7 mouse cellular contexts compared by ENCODE assay signal in genomic region chr4:155891551-155892001, GRCm38 (mm10). TPM values are rescaled to one million over a fixed set of nuclear protein-coding genes. Genes with fewer than 3 reads are reported as not detected.
DNase-seq lines count a peak whose midpoint lies in the region; ATAC-seq and TF ChIP-seq lines count a peak whose summit lies in the region.

Gene Pusl1, minus strand, starts transcription at chr4:155891781.
Gene Acap3, plus strand, starts transcription at chr4:155891822.

- 0% methylated on average over 52 of the region's 52 CpGs for WGBS in intestine, postnatal 0 days
- WGBS in midbrain, embryonic 12.5 days: under 1% methylated on average over 51 of the region's 52 CpGs
- under 1% methylated on average over 52 of the region's 52 CpGs for WGBS in small intestine, adult 2 months

- H3K27ac ChIP-seq in intestine, postnatal 0 days (ENCODE audit: low read depth, low read length): peak within 1 kb of the TSS; percentile 97
- H3K27ac ChIP-seq in midbrain, embryonic 12.5 days (replicated peaks): peak within 1 kb of the TSS; percentile 99
- peak within 1 kb of the TSS; percentile 100 for H3K27ac ChIP-seq in small intestine, adult 2 months (ENCODE audit: insufficient read depth, low read depth, low read length)

- no peaks in the 10 kb centered on the region for H3K9me3 ChIP-seq in intestine, postnatal 0 days (ENCODE audit: control insufficient read depth)
- no peaks in the 10 kb centered on the region for H3K9me3 ChIP-seq in midbrain, embryonic 12.5 days

- no peak for TF ChIP-seq CTCF in intestine, postnatal 0 days (IDR thresholded peaks at IDR 0.05; ENCODE audit: low read depth)
- no peak for TF ChIP-seq CTCF in small intestine, adult 2 months (IDR thresholded peaks at IDR 0.05; ENCODE audit: extremely low read depth, insufficient read length, insufficient replicate concordance, low read depth, low read length)

- peak within 1 kb of the TSS; percentile 76 for H3K9ac ChIP-seq in intestine, postnatal 0 days (ENCODE audit: low read depth, low read length)
- H3K9ac ChIP-seq in midbrain, embryonic 12.5 days (replicated peaks): peak within 1 kb of the TSS; percentile 94

- ATAC-seq in intestine, postnatal 0 days: peak; percentile 90
- ATAC-seq in midbrain, embryonic 12.5 days (ENCODE audit: low FRiP score, low read depth): peak; percentile 89

- H3K36me3 ChIP-seq in intestine, postnatal 0 days (ENCODE audit: control insufficient read depth, insufficient read depth): peaks cover 37% of the 10 kb centered on the region
- H3K36me3 ChIP-seq in midbrain, embryonic 12.5 days: peaks cover 39% of the 10 kb centered on the region
- H3K36me3 ChIP-seq in small intestine, adult 2 months (ENCODE audit: control insufficient read depth, insufficient read depth, low read length): peaks cover 18% of the 10 kb centered on the region

- peak within 1 kb of the TSS; percentile 73 for H3K4me3 ChIP-seq in intestine, postnatal 0 days (ENCODE audit: low read depth, low read length)
- peak within 1 kb of the TSS; percentile 94 for H3K4me3 ChIP-seq in midbrain, embryonic 12.5 days
- H3K4me3 ChIP-seq in small intestine, adult 2 months (ENCODE audit: low read depth, low read length): peak within 1 kb of the TSS; percentile 90

- H3K4me1 ChIP-seq in intestine, postnatal 0 days (replicated peaks; ENCODE audit: control insufficient read depth, insufficient read depth, low read length): peaks cover 7% of the 10 kb centered on the region; the same call in 1 of the 2 replicates
- H3K4me1 ChIP-seq in midbrain, embryonic 12.5 days: peaks cover 42% of the 10 kb centered on the region
- H3K4me1 ChIP-seq in small intestine, adult 2 months (ENCODE audit: control insufficient read depth, insufficient read depth, insufficient read length, low read length): peaks cover 21% of the 10 kb centered on the region

- no peaks in the 10 kb centered on the region for H3K27me3 ChIP-seq in intestine, postnatal 0 days (replicated peaks; ENCODE audit: control insufficient read depth, insufficient read depth, low read length)
- no peaks in the 10 kb centered on the region for H3K27me3 ChIP-seq in midbrain, embryonic 12.5 days
- no peaks in the 10 kb centered on the region for H3K27me3 ChIP-seq in small intestine, adult 2 months (ENCODE audit: control insufficient read depth, insufficient read depth, low read length)

- TF ChIP-seq POLR2A in small intestine, adult 2 months (IDR thresholded peaks at IDR 0.05; ENCODE audit: low read depth, low read length): no peak; the same call in 1 of the 2 replicates

- intact Hi-C loops in left cerebral cortex, postnatal 4 days (cut with DNase I): loop anchor here (5.0 kb wide), 1 partner anchor 56 kb away; no protein-coding TSS in a partner anchor

- H3K4me2 ChIP-seq in intestine, postnatal 0 days (replicated peaks; ENCODE audit: low read depth): peak within 1 kb of the TSS; percentile 99
- peak within 1 kb of the TSS; percentile 96 for H3K4me2 ChIP-seq in midbrain, embryonic 12.5 days (replicated peaks)

- DNase-seq in adrenal gland, adult 8-10 months: peak; percentile 92
- DNase-seq in embryo, embryonic 9.5 days (ENCODE audit: extremely low spot score): peak; percentile 95
- DNase-seq in gonadal fat pad, adult 2 months (ENCODE audit: low read depth): no peak
- DNase-seq in left cerebral cortex, postnatal 4 days: peak; percentile 99

RNA-seq across cellular contexts. Expression of gene Pusl1, which starts in this region (rescaled TPM):
- total RNA-seq in adrenal gland, adult 8-10 months (2022): 10 to 100 TPM; 23.2 to 51.5 (median 41.4) TPM
- 44.0 and 49.9 TPM in 2 replicates for polyA plus RNA-seq in gonadal fat pad, adult 2 months (2012; rRNA removed)
- polyA plus RNA-seq in intestine, postnatal 0 days (2015; fragmentation: Nextera tagmentation; extraction: Ambion mirVana): 23.6 and 23.8 TPM in 2 replicates
- 10 to 100 TPM; 62.3 to 68.1 TPM for total RNA-seq in left cerebral cortex, postnatal 4 days (2021)
- polyA plus RNA-seq in midbrain, embryonic 12.5 days (2016; fragmentation: Nextera tagmentation; extraction: Ambion mirVana): 47.7 and 51.9 TPM in 2 replicates
- 25.2 and 30.8 TPM in 2 replicates for polyA plus RNA-seq in small intestine, adult 2 months (2012; rRNA removed)

RNA-seq across cellular contexts. Expression of gene Acap3, which starts in this region (rescaled TPM):
- total RNA-seq in adrenal gland, adult 8-10 months (2022): 10 to 100 TPM; 18.2 to 49.2 (median 30.9) TPM
- polyA plus RNA-seq in gonadal fat pad, adult 2 months (2012; rRNA removed): 27.7 and 28.2 TPM in 2 replicates
- 4.4 TPM in 2 replicates for polyA plus RNA-seq in intestine, postnatal 0 days (2015; fragmentation: Nextera tagmentation; extraction: Ambion mirVana)
- 100 to 1,000 TPM; 164 to 168 TPM for total RNA-seq in left cerebral cortex, postnatal 4 days (2021)
- polyA plus RNA-seq in midbrain, embryonic 12.5 days (2016; fragmentation: Nextera tagmentation; extraction: Ambion mirVana): 54.6 and 61.2 TPM in 2 replicates
- 11.1 and 15.9 TPM in 2 replicates for polyA plus RNA-seq in small intestine, adult 2 months (2012; rRNA removed)
